In genomic region chr4:142214532-142214931, GRCm38 (mm10) we compare ENCODE assay signal across 18 mouse cellular contexts. TPM values are rescaled to one million over a fixed set of nuclear protein-coding genes. Genes with fewer than 3 reads are reported as not detected.
DNase-seq lines count a peak whose midpoint lies in the region; ATAC-seq and TF ChIP-seq lines count a peak whose summit lies in the region.
"Had no signal": no experiment of that assay in that cellular context is flagged by ENCODE, and none has a peak within 500 bp of the region (broad histone marks: within the 10 kb centered on the region; RNA-seq: fewer than 3 reads in every experiment).

No protein-coding gene starts in this region.

- H3K4me3 ChIP-seq in intestine, embryonic 14.5 days (ENCODE audit: low read depth, low read length): no peak overlapping the region
- H3K4me3 ChIP-seq in intestine, embryonic 15.5 days (replicated peaks): no peak overlapping the region
- H3K4me3 ChIP-seq in lung, embryonic 14.5 days (ENCODE audit: low read depth, low read length): no peak overlapping the region
- H3K4me3 ChIP-seq in lung, adult 2 months (replicated peaks; ENCODE audit: extremely low read depth, low read depth, low read length): no peak overlapping the region
- H3K4me3 ChIP-seq in limb, embryonic 10.5 days: no peak overlapping the region
- H3K4me3 ChIP-seq: embryonic facial prominence, embryonic 15.5 days; forebrain, embryonic 10.5 days; heart, adult 2 months; liver, embryonic 13.5 days had no signal

- no peak overlapping the region for H3K4me2 ChIP-seq in intestine, embryonic 14.5 days (ENCODE audit: low read length)
- no peak overlapping the region for H3K4me2 ChIP-seq in intestine, embryonic 15.5 days (replicated peaks)
- no peak overlapping the region for H3K4me2 ChIP-seq in lung, embryonic 14.5 days
- H3K4me2 ChIP-seq: embryonic facial prominence, embryonic 15.5 days; liver, embryonic 13.5 days had no signal

- H3K9ac ChIP-seq in intestine, embryonic 14.5 days (ENCODE audit: low read length): no peak overlapping the region
- H3K9ac ChIP-seq in intestine, embryonic 15.5 days: no peak overlapping the region
- no peak overlapping the region for H3K9ac ChIP-seq in lung, embryonic 14.5 days
- H3K9ac ChIP-seq: embryonic facial prominence, embryonic 15.5 days; liver, embryonic 13.5 days had no signal

- no peak for TF ChIP-seq CTCF in lung, embryonic 14.5 days (IDR thresholded peaks at IDR 0.05; ENCODE audit: low read depth)
- TF ChIP-seq CTCF in lung, adult 2 months (IDR thresholded peaks at IDR 0.05; ENCODE audit: insufficient read depth, low read length): no peak

- TF ChIP-seq POLR2A in lung, adult 2 months (IDR thresholded peaks at IDR 0.05; ENCODE audit: borderline replicate concordance, extremely low read depth, low read depth, low read length): no peak

- no peak for ATAC-seq in intestine, embryonic 14.5 days (replicated peaks; ENCODE audit: low FRiP score, low TSS enrichment, low read depth)
- ATAC-seq in intestine, embryonic 15.5 days: no peak
- no peak for ATAC-seq in lung, embryonic 14.5 days (ENCODE audit: insufficient read depth)
- ATAC-seq: inflammation-experienced regulatory T-cells, adult 6 months; midbrain, embryonic 16.5 days had no signal

- peak overlapping the region; percentile 35; the same call in 1 of the 2 replicates for H3K27ac ChIP-seq in intestine, embryonic 14.5 days (ENCODE audit: low read depth)
- no peak overlapping the region for H3K27ac ChIP-seq in intestine, embryonic 15.5 days
- H3K27ac ChIP-seq in lung, embryonic 14.5 days (ENCODE audit: low read depth): no peak overlapping the region; the same call in 1 of the 2 replicates
- H3K27ac ChIP-seq in limb, embryonic 10.5 days: peak overlapping the region; percentile 50
- H3K27ac ChIP-seq: embryonic facial prominence, embryonic 15.5 days; forebrain, embryonic 10.5 days; heart, adult 2 months; liver, embryonic 13.5 days had no signal

- DNase-seq in intestine, embryonic 14.5 days (ENCODE audit: low spot score): no peak
- peak; percentile 40 for DNase-seq in lung, embryonic 14.5 days
- DNase-seq in lung, adult 2 months: no peak
- DNase-seq in limb, embryonic 10.5 days (ENCODE audit: low spot score): no peak
- peak; percentile 55 for DNase-seq in lung, postnatal 10 days
- no peak for DNase-seq in right cerebral cortex, postnatal 14 days
- DNase-seq in gastrocnemius, postnatal 4 days (ENCODE audit: low spot score in 2 of 2): no peak
- DNase-seq: adrenal gland, postnatal 36 days; cerebellum, adult 8-10 months; gastrocnemius, postnatal 10 days; heart, adult 2 months; liver, embryonic 13.5 days; thymus, adult 18-20 months had no signal

- H3K27me3 ChIP-seq in intestine, embryonic 14.5 days (replicated peaks; ENCODE audit: control insufficient read depth, insufficient read depth, low read length): no peaks in the 10 kb centered on the region
- no peaks in the 10 kb centered on the region for H3K27me3 ChIP-seq in intestine, embryonic 15.5 days (replicated peaks)
- no peaks in the 10 kb centered on the region for H3K27me3 ChIP-seq in lung, embryonic 14.5 days (ENCODE audit: insufficient read depth, low read length)
- no peaks in the 10 kb centered on the region for H3K27me3 ChIP-seq in limb, embryonic 10.5 days (ENCODE audit: low read depth, poor library complexity, severe bottlenecking)
- H3K27me3 ChIP-seq: embryonic facial prominence, embryonic 15.5 days; liver, embryonic 13.5 days had no signal

- H3K4me1 ChIP-seq in intestine, embryonic 14.5 days (replicated peaks; ENCODE audit: control insufficient read depth, insufficient read depth, low read length): peaks cover 36% of the 10 kb centered on the region
- peaks cover 54% of the 10 kb centered on the region for H3K4me1 ChIP-seq in intestine, embryonic 15.5 days (replicated peaks)
- peaks cover 11% of the 10 kb centered on the region for H3K4me1 ChIP-seq in lung, embryonic 14.5 days (ENCODE audit: insufficient read depth)
- peaks cover 9% of the 10 kb centered on the region for H3K4me1 ChIP-seq in lung, adult 2 months (ENCODE audit: control insufficient read depth, insufficient read depth, low read length)
- H3K4me1 ChIP-seq in limb, embryonic 10.5 days: peaks cover 46% of the 10 kb centered on the region

- H3K9me3 ChIP-seq in intestine, embryonic 14.5 days (ENCODE audit: control insufficient read depth, low read length): no peaks in the 10 kb centered on the region
- H3K9me3 ChIP-seq in intestine, embryonic 15.5 days: no peaks in the 10 kb centered on the region
- no peaks in the 10 kb centered on the region for H3K9me3 ChIP-seq in lung, embryonic 14.5 days (ENCODE audit: low read depth, low read length)
- H3K9me3 ChIP-seq in limb, embryonic 10.5 days (replicated peaks): no peaks in the 10 kb centered on the region
- H3K9me3 ChIP-seq: embryonic facial prominence, embryonic 15.5 days; forebrain, embryonic 10.5 days; liver, embryonic 13.5 days had no signal

- H3K36me3 ChIP-seq in intestine, embryonic 14.5 days (ENCODE audit: control insufficient read depth, insufficient read depth, low read length): no peaks in the 10 kb centered on the region
- no peaks in the 10 kb centered on the region for H3K36me3 ChIP-seq in intestine, embryonic 15.5 days
- H3K36me3 ChIP-seq in lung, embryonic 14.5 days (ENCODE audit: insufficient read depth): no peaks in the 10 kb centered on the region
- no peaks in the 10 kb centered on the region for H3K36me3 ChIP-seq in limb, embryonic 10.5 days
- H3K36me3 ChIP-seq: embryonic facial prominence, embryonic 15.5 days; forebrain, embryonic 10.5 days; liver, embryonic 13.5 days had no signal

- WGBS in intestine, embryonic 14.5 days: 70% methylated on average over 6 of the region's 6 CpGs
- whole genome bisulfite sequencing in intestine, embryonic 15.5 days: 66% methylated on average over 6 of the region's 6 CpGs
- WGBS in lung, embryonic 14.5 days: 58% methylated on average over 6 of the region's 6 CpGs
- WGBS in lung, adult 2 months: 29% methylated on average over 6 of the region's 6 CpGs
- 89% methylated on average over 6 of the region's 6 CpGs for WGBS in limb, embryonic 10.5 days

RNA-seq across cellular contexts. Expression of gene Kazn, which starts 24.7 kb away (rescaled TPM):
- 13.7 and 14.7 TPM in 2 replicates for polyA plus RNA-seq in intestine, embryonic 14.5 days (2014; fragmentation: Nextera tagmentation; extraction: Ambion mirVana)
- 13.6 and 14.0 TPM in 2 replicates for polyA plus RNA-seq in intestine, embryonic 15.5 days (2015; fragmentation: Nextera tagmentation; extraction: Ambion mirVana)
- polyA plus RNA-seq in lung, embryonic 14.5 days (2014; fragmentation: Nextera tagmentation; extraction: Ambion mirVana): 12.8 and 14.1 TPM in 2 replicates
- 43.2 and 46.1 TPM in 2 replicates for polyA plus RNA-seq in lung, adult 2 months (2012; rRNA removed)
- polyA plus RNA-seq in limb, embryonic 10.5 days (2016; fragmentation: Nextera tagmentation; extraction: Ambion mirVana): 8.8 and 9.3 TPM in 2 replicates
- 10 to 100 TPM; 10.1 to 10.5 TPM for total RNA-seq in gastrocnemius, postnatal 4 days (2021)
- polyA plus RNA-seq: inflammation-experienced regulatory T-cells, adult 6 months had no signal

Comparison
In these comparisons a context has a peak if more than half of its experiments do, and no peak if none do; other contexts are left out.
1. DNase-seq: peak in lung, embryonic 14.5 days (single experiment) and lung, postnatal 10 days (single experiment); none in intestine, embryonic 14.5 days (single experiment), lung, adult 2 months (single experiment), limb, embryonic 10.5 days (single experiment), right cerebral cortex, postnatal 14 days (single experiment) and gastrocnemius, postnatal 4 days (0 of 2).
2. H3K27ac ChIP-seq: peak in intestine, embryonic 14.5 days (single experiment) and limb, embryonic 10.5 days (single experiment); none in intestine, embryonic 15.5 days (single experiment) and lung, embryonic 14.5 days (single experiment).